Mouse (Mus musculus): ENCODE data around the gene Chrm4. TPM values are rescaled to one million over a fixed set of nuclear protein-coding genes. Genes with fewer than 3 reads are reported as not detected.

Gene Chrm4
- total RNA-seq (2021): not detected
- long read RNA-seq, experiment 1: 0 reads
- long read RNA-seq, experiment 2: 0 reads

DNA sequence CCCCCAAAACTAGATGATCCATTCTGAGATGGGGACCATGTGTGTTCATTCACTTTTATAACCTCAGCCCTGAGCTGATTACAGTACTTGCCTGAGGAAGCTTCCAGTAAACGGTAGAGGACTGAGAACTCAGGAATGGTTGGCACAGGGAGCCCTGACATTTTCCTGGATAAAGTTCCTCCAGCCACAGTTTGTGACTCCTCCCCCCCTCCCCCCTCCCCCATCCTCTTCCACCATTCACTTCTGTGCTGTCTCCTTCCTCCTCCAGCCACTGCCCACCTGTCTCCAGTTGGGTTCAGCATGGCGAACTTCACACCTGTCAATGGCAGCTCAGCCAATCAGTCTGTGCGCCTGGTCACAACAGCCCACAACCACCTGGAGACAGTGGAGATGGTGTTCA lies at the start of gene Chrm4:
TSS of gene Chrm4 (plus strand) at position 301 of the 400 bp plus-strand sequence.
- DNase-seq (ENCODE audit: low spot score): no peak

DNA sequence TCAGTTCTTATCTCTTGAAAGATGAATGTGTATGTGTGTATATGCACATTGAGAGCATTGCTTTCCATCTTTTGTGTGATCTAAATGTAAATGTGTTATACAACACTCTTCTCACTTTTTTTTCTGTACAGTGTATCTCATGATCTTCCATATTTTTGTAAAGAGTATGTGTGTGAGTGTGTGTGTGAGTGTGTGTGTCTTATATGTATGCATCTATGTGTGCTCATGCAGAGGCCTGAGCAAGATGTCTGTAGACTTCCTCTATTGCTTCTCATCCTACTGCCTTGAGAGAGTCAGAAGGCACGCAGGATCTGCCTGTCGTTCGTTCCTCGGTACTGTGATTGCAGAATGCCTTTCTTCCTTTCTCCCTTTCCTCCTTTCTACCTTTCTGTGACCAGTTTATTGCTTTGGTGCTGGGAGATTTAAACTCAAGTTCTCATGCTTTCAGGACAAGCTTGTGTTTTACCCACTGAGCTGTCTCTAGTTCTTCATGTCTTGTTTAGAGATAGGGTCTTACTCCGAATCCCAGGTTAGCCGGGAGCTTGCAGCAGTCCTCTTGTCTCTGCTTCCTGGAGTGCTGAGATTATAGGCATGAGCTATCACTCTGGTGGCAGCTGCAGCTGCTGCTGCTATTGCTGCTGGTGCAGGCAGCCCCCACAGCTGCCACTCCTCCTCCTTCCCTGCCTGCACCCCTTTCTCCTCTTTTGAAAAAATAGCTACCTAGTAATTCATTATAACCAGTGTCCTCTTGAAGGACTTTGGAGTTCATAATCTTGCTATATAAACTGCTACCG lies 48.5 kb upstream of the Chrm4 start:
- no peak for DNase-seq (ENCODE audit: low spot score)

DNA sequence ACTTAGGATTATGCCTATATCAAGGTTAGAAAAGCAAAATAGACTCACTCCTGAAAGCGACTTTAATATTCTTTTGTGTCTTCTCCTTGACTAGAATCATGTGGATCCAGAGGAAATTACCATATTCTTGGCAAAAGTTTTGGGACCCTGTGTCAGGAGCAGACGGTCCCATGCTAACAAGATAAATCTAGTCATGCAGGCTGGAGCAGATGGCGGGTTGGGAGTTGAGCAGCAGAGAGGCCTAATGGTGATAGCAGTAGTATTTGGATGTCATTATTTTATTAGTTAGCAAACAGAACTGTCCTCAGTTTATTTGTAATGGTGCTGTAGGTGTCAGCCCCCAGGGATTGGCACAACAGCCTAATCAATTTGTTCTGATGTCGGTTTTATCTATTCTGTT lies 43.1 kb upstream of the Chrm4 start:
- DNase-seq (ENCODE audit: low spot score): no peak

DNA sequence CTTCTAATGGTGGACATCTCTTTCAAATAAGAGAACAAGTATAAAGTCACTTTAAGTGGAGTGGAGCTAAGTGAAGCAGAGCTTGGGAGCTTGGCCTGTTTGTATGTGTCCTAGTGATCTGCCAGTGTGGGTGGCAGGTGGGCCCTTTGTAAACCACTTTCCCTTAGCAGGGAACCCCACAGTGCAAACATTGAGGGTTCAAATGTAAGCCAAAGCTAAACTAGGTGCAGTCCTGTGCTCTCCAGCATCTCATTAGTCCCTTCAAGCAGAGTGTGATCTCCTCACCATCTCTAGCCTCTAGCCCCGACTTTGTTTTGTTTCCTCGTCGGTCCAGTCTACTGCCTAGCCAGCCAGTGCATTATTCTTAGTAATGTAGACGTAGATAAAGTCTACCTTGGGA lies 42.4 kb upstream of the Chrm4 start:
- no peak for DNase-seq (ENCODE audit: low spot score)

DNA sequence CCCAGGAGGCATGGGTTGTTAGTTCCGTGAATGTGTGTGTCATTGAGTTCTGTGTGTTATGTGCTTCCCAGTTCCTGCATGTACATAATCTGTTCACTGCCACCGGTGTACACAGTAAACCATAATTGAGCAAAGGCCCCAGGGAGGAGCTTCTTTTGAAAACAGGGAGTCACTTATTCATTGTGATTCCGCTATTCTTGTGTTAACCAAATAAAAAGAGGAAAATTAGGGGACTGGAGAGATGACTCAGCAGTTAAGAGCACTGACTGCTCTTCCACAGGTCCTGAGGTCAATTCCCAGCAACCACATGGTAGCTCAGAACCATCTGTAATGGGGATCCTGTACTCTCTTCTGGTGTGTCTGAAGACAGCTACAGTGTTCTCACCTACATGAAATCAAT lies 32.3 kb upstream of the Chrm4 start:
- no peak for DNase-seq (ENCODE audit: low spot score)

DNA sequence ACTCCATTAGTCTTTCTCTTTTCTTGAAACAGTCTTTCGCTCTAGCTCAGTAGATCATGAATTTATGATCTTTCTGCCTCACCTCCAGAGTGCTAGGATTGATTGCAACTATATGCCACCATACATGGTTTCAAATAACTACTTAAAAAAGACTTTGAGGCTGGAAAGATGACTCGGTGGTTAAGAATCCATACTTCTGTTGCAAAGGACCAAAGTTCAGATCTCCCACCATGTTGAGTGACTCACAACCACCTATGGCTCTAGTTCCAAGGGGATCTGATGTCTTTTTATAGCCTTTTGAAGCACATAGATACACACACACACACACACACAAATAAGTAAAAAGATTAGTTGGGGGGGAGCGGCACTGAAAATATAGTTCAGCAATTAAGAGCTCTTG lies 31.6 kb upstream of the Chrm4 start:
- DNase-seq (ENCODE audit: low spot score): no peak

DNA sequence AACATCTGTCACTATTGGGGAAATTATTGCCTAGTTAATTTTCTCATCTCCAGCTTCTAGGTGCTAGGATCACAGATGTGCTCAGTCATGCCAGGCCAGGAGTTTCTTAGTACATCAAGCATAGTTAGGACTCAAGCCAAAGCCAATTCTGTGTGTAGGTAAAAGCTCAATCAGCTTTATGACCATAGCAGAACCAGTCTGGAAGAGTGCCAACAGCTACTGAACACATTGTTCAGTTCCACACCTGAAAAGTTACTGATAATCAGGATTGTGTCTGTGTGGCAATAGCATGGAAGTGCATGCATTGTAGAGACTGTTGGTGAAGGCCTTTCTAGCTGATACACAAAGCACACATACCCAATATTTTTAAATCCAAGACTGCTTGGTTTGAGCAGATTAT lies 29.1 kb upstream of the Chrm4 start:
- no peak for DNase-seq (ENCODE audit: low spot score)

DNA sequence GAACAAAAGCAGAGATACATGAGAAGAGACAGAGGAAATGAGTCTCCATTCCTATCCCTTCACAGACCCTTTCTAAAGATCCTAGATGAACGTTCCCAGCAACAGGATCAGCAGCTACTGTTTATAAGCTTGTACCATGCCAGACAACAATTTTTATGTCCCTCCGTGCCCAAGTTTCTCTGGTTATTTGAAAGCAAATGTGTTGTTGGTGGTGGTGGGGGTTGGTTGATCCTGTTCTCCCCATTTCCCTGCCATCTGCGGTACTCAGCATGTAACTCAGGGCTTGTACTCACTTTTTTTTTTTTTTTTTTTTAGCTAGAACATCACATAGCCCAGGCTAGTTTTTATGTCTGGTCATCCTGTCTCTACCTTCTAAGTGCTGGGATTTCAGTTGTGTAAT lies 27.9 kb upstream of the Chrm4 start:
- DNase-seq (ENCODE audit: low spot score): no peak

DNA sequence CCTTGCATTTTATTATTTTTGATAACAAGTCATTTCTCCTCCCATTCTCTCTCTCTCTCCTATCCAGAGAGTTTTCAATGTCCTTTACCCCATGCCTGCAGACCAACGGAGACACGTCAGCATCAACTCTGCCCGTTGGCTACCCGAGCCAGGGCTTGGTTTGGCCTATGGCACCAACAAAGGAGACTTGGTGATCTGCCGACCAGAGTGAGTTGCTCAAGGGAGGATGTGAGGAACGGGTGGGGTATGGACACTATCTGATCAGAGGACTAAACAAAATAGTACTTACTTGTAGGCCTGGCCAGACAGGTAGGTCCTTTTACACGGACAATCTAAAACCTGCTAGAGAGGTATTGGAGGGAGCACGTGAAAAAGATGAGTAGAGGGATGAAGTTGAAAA lies 26.6 kb upstream of the Chrm4 start:
- no peak for DNase-seq (ENCODE audit: low spot score)

DNA sequence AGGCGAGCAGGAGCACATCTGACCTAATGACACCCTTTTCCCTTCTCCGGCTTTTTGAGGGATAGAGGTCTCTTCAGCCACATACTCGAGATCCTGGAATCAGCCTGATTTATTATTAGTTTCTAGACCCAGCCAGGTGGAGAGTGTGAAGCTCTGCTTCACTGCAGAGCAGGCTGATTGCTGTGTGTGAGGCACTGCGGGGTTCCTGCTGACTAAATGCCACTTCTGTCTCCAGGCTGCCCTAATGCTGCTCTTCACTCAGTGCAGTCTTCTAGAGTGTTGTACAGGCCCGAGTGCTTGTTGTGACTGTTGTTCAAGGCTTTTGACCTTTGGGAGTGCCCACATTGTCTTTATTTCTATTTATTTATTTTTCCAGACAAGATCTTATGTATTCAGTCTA lies 24.7 kb upstream of the Chrm4 start:
- DNase-seq (ENCODE audit: low spot score): no peak

DNA sequence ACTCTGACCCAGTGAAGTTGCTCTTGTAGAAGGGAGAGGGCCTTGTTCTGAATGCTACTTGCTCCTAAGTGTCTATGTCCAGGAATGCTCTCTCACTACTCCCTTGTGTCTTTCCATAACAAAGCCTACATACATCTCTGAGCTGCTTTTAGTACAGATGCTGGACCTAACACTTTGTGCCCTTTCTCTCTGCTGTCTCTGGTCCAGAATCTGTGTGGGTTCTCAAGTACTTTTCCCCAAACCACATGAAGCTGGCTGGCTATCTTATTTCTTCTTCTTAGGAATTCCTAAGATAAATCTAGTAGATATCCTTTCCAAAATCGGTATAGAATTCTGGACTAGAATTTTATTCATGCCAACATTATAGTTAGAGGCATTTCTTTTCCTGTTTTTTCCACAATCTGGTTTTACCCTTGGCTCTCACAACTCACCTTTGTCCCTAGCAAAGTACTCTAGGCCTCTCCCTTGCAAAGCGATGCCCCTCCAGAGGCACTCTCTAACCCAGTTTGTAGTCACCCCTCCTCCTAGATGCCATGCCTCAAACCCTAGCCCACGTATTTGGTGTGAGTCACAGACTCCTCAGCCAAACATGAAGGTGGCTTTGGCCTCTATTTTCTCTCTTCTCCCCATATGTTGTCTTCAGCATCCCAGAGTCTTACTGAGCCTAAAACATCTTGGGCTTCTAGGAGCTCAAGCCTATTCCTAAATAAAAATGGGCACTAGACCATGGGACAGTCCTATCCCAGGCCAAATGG lies 23.7 kb upstream of the Chrm4 start:
- DNase-seq (ENCODE audit: low spot score): no peak

DNA sequence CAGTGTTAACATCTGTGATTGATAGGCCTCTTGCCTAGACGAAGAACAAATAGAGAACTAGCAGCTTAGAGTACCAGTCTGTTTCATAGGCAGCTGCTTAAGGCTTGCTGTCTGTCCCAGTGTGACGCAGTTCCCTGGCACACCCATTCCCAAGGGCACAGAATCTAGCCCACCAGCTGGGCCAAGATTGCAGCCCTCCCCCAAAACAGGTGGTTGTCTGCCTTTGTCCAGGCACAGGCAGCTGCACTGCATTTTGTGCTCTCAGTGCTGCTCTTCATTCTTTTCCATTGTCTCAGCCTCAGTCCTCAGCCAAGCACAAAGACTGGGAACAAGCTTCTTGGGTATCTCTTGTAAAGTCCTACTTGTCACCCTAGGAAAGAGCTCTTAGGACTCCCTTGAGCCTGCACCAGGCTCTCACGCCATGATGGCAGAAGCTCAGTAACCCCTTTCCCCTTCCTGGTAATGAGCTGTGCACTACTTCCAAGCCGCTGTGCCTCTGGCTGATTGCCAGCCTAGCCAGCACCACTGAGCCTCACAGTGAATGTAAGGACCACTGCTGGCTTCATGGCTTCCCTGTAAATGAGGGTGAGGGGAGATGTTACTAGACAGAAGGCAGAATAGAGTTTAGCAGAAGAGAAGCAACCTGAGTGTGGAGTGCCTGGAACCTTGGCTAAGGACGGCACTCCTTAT lies 22.3 kb upstream of the Chrm4 start:
- DNase-seq (ENCODE audit: low spot score): no peak

DNA sequence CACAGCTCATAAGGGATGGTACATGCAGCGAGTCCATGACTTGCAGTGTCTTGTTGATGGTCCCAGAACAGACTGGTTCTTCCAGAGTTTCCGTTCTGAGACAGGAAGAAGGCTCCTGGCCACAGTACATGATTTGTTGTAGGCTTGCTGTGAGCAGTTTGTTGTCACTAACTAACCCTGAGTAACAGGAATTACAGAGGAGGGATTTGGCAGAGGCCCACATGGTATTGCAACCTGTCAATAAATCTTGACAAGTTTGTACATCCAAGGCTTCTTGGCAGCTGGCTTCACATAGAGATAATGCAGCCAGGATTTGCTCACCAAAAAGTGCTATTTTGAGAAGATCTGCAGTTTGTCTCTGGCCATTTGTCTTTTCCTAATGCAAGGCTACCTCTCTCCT lies 20.9 kb upstream of the Chrm4 start:
- DNase-seq (ENCODE audit: low spot score): no peak

DNA sequence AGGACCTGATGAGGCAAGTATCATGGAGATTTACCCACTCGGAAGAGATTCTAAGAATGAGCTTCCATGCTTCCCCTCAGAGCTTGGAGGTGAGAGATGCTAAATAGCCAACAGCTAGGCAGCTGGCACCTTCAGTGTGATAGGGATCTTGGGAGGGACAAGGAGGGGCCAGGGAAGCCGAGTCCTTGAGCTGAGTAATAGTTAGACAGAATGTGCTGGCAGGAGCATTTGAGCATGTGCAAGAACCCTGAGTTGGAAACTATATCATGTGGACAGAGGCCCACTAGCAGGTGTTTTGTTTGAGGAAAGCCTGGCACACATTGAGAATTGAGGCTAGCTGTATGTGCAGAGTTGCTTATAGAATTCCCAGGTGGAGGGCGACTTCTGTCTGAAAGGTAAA lies 14.4 kb upstream of the Chrm4 start:
- no peak for DNase-seq (ENCODE audit: low spot score)

DNA sequence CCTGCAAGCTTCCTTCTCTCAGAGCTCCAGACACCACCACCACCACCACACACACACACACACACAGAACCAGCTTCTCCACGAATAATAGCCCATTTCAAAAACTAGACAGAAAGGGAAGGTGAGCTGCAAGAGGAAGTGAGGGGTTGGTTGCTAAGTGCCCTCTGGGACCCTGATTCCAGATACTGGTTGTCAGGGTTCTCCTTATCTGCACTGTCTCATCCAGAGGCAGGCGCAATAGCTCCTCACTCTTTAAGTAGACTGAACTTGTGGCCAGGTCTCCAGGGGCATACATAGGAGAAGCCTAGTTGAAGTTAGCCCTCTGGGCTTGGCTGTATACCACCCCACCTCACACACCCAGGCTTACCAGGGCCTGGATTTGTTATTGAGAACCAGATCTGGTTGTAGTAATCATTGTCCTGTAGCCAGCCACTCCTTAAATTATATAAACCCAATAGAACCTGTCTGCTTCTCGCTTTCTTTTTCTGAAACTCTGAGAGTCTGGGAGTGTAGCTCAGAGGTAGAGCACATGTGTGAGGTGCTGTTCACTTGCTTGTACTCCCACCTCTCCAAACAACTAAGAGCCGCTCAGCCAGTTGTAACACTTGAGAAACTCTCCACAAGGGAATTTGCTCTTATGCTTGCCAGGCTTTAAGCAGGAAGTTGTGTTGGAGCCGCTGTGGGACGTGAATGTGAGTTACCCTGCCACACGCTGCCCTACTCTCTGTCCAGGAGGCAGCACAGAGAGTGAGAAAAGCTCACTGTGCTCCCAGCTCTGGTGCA lies 13.5 kb upstream of the Chrm4 start:
- DNase-seq (ENCODE audit: low spot score): no peak

DNA sequence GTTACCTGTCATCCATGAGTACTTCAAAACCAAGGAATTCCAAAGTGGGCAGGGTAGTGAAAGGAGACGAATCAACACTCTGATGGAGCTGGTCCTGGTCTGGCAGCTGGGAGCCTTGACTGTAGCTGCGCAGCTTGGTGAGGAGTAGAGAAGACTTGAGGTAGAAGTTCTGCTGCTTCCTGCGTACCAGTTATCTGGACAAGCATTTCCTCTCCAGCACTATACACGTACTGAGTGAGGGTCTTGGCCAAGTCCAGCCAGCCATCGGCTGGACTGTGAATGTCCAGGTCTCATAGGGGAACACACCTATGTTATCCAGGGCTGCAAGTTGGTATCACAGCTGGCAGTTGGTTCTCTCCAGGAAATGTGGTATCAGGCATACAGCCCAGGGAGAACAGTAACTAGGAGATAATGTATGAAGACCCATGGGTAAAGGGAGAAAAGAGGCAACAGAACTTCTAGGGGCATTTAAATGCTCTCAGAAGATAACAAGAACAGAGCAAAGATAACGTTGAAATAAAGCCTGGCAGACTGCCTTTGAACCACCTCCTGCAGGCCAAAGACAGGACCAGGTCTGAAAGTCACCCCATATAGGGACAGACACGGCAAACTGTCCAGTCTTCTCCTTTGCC lies 10.6 kb upstream of the Chrm4 start:
- no peak for DNase-seq (ENCODE audit: low spot score)

DNA sequence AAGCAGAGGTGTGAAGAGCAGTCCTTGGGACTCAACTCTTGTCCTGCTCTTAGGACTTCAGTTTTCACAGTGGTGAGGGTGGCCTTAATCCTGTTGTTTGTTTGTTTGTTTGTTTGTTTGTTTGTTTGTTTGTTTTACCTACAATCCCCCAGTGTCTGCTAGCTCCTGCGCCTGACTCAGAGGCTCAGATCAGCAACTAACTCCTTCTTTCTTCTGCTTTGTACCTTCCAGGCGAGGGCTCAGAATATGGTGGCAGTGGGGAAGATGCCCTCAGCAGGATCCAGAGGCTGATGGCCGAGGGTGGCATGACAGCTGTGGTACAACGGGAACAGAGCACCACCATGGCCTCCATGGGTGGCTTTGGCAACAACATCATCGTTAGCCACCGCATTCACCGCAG lies 10.0 kb upstream of the Chrm4 start:
- DNase-seq (ENCODE audit: low spot score): no peak

DNA sequence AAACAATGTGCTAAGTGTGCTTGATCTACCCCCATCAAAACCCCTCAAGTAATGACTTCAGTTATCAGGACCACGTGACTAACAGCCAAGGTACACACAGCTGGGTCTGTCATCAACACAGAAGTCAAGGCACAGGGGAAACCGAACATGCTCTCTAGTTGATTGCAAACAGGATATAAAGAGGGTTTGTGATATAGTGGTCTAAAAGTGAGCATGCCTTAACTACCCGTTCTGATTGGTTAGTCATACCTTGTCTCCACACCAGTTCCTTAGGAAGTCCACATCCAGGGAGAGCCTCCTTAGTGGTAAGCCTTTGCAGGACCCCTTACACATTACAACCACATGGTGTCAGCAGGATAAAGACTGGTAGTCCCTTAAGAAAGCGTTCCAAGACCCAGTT lies 6.9 kb upstream of the Chrm4 start:
- DNase-seq (ENCODE audit: low spot score): no peak

DNA sequence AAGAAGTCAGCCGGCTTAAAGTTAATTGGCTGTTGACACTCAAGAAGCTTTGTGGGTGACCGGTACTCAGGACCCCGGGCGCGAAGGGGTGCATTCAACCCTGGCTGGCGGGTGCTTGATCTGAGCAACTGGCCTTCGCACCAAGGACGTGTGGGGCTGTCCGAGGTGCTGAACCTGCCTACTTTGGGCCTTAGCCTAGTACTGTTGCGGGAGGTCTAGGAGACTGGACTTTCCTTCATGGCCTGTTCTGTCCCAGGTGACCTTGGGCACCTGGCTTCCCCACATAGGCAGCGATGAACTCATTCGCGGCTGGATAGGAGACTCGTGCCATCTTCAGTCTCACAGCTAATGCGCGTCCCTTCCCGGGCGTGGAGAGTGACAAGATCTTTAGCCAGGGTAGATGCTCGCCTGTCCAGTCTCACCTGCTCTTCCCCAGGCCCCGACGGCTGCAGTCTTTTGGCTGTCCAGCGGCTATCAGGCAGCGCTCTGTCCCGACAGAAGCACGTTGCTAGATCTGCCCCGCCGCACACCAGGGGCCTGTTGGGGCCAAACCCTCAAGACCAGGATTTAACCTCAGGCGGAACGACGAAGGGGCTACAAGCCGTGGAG lies 5.8 kb upstream of the Chrm4 start:
- peak; percentile 70 for DNase-seq (ENCODE audit: low spot score)

DNA sequence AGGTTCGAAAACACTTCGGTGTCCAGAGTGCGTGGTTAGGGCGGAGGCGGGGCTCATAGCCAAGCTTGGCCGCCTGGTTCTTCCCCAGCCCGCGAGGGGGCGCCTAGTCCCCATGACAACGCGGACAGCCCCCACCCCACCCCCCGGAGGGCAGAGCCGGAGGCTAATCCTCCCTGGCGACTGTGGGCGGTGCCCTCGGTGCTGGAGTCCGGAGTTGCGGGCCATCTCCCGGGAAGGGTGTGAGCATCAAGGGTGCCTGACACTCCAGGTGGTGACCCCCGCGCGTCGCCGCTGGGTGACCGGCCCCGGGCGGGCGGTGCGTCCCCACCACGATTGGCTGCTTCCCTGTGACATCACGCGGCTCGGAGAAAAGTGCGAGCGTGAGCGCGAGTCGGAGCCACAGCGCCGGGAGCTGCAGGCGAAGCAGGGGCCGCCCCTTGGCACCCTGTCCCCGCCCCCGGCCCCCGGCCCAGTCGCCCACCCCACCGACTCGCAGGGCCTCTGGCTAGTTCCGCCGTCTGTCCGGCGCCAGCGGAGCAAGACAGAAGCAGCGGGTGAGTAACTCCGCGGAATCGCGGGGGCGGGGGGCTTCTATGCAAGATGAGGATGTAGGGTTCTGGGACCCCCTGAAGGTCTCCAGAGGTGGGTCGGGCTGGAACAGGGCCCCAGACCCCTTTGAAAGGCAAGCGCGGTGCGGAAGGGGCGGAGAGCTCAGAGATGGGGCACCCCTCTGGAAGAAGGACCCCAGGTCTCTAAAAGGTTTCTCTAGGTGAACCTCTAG lies 5.1 kb upstream of the Chrm4 start:
- DNase-seq (ENCODE audit: low spot score): no peak

Measured in gastrocnemius, adult 18-20 months (tissue).